9 mouse cellular contexts compared by ENCODE assay signal in the genomic region with DNA sequence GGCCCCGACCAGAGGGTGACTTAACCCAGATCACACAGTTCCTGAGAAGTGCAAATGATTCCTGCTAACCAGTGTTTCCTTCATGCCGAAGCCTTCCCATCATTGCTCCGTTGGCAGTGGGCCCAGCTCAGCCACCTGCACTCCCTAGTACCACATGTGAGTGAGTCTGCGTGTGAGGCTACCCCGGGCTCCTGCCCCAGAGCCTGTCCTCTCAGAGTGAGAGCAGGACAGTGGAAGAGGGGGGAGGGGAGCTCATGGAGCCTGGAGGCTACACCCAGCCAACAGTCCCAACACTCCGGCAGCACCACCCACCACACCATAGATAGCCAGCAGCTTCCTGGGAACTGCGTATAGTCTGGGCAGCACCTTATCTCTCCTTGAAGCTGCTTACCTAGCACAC. TPM values are rescaled to one million over a fixed set of nuclear protein-coding genes. Genes with fewer than 3 reads are reported as not detected.
A peak's percentile ranks its signal among the peaks of the same experiment; 100 is the strongest.
DNase-seq lines count a peak whose midpoint lies in the region; ATAC-seq lines count a peak whose summit lies in the region.
"Had no signal": no experiment of that assay in that cellular context is flagged by ENCODE, and none has a peak within 500 bp of the region (broad histone marks: within the 10 kb centered on the region; RNA-seq: fewer than 3 reads in every experiment).

No protein-coding gene starts in this region.

- peaks cover 3% of the 10 kb centered on the region; the same call in 1 of the 2 replicates for H3K4me1 ChIP-seq in embryonic facial prominence, embryonic 14.5 days (ENCODE audit: control insufficient read depth, insufficient read depth, low read length)
- 0 out of 2 replicates have a peak, but pooled peaks cover 8% of the 10 kb centered on the region for H3K4me1 ChIP-seq in neural tube, embryonic 15.5 days

- no peak overlapping the region for H3K27ac ChIP-seq in embryonic facial prominence, embryonic 14.5 days (replicated peaks; ENCODE audit: low read depth, low read length)
- H3K27ac ChIP-seq in neural tube, embryonic 15.5 days (replicated peaks) = no peak overlapping the region

- H3K9ac ChIP-seq in embryonic facial prominence, embryonic 14.5 days (ENCODE audit: low read depth, low read length) = no peak overlapping the region
- no peak overlapping the region for H3K9ac ChIP-seq in neural tube, embryonic 15.5 days (replicated peaks)

- WGBS in embryonic facial prominence, embryonic 14.5 days = 47% methylated on average over 7 of the region's 7 CpGs
- WGBS in neural tube, embryonic 15.5 days = 52% methylated on average over 7 of the region's 7 CpGs

- no peaks in the 10 kb centered on the region for H3K27me3 ChIP-seq in embryonic facial prominence, embryonic 14.5 days (replicated peaks; ENCODE audit: control insufficient read depth, insufficient read depth, low read length)
- no peaks in the 10 kb centered on the region for H3K27me3 ChIP-seq in neural tube, embryonic 15.5 days (replicated peaks)

- no peaks in the 10 kb centered on the region for H3K36me3 ChIP-seq in embryonic facial prominence, embryonic 14.5 days (ENCODE audit: control insufficient read depth, insufficient read depth, low read length)
- H3K36me3 ChIP-seq in neural tube, embryonic 15.5 days = no peaks in the 10 kb centered on the region

- no peak overlapping the region for H3K4me2 ChIP-seq in embryonic facial prominence, embryonic 14.5 days (ENCODE audit: low read depth, low read length)
- H3K4me2 ChIP-seq in neural tube, embryonic 15.5 days = no peak overlapping the region

- peak; percentile 29 for DNase-seq in adrenal gland, postnatal 14 days
- no peak for DNase-seq in adrenal gland, postnatal 36 days
- DNase-seq in left cerebral cortex, adult 18-20 months (ENCODE audit: low spot score in 2 of 2) = peak; percentile 25 to 30
- DNase-seq in left cerebral cortex, adult 11 months (ENCODE audit: low spot score) = no peak
- peak; percentile 56 for DNase-seq in embryonic facial prominence, embryonic 14.5 days (ENCODE audit: low spot score)
- no peak for DNase-seq in spleen, postnatal 4 days (ENCODE audit: low spot score in 2 of 2)
- DNase-seq in ovary, postnatal 36 days (ENCODE audit: low spot score) = no peak

- peak; percentile 50; the same call in 1 of the 2 replicates for ATAC-seq in embryonic facial prominence, embryonic 14.5 days (ENCODE audit: low read depth)
- 0 out of 2 replicates have a peak, but pooled peaks have one; percentile 24 for ATAC-seq in neural tube, embryonic 15.5 days (ENCODE audit: low FRiP score)

- H3K9me3 ChIP-seq in embryonic facial prominence, embryonic 14.5 days (ENCODE audit: control insufficient read depth, low read length) = no peaks in the 10 kb centered on the region
- no peaks in the 10 kb centered on the region for H3K9me3 ChIP-seq in neural tube, embryonic 15.5 days (replicated peaks)

- no peak overlapping the region for H3K4me3 ChIP-seq in embryonic facial prominence, embryonic 14.5 days (ENCODE audit: low read depth, low read length)
- no peak overlapping the region for H3K4me3 ChIP-seq in neural tube, embryonic 15.5 days (replicated peaks)

RNA-seq across cellular contexts. Expression of a gene that starts 35.5 kb away (rescaled TPM):
- total RNA-seq in adrenal gland, postnatal 14 days (2021) = 2.4 and 3.7 TPM in 2 replicates
- total RNA-seq in adrenal gland, postnatal 36 days (2021) = 1 to 10 TPM; 3.1 to 3.5 TPM
- total RNA-seq in left cerebral cortex, adult 18-20 months (2021) = 1 to 10 TPM; 1.0 to 1.1 TPM
- 10.8 and 11.4 TPM in 2 replicates for polyA plus RNA-seq in embryonic facial prominence, embryonic 14.5 days (2014; fragmentation: Nextera tagmentation; extraction: Ambion mirVana)
- polyA plus RNA-seq in neural tube, embryonic 15.5 days (2015; fragmentation: Nextera tagmentation; extraction: Ambion mirVana) = 5.7 and 11.9 TPM in 2 replicates

RNA-seq across cellular contexts. Expression of a gene that starts 38.6 kb away (rescaled TPM):
- not detected in 2 replicates for total RNA-seq in adrenal gland, postnatal 14 days (2021)
- not detected for total RNA-seq in adrenal gland, postnatal 36 days (2021)
- total RNA-seq in left cerebral cortex, adult 18-20 months (2021) = not detected
- not detected in 2 replicates for polyA plus RNA-seq in embryonic facial prominence, embryonic 14.5 days (2014; fragmentation: Nextera tagmentation; extraction: Ambion mirVana)
- not detected in 2 replicates for polyA plus RNA-seq in neural tube, embryonic 15.5 days (2015; fragmentation: Nextera tagmentation; extraction: Ambion mirVana)
- total RNA-seq: liver, adult 2 months had no signal
- polyA plus RNA-seq: liver, adult 2 months had no signal

RNA-seq across cellular contexts. Expression of a gene that starts 40.9 kb away (rescaled TPM):
- total RNA-seq in adrenal gland, postnatal 14 days (2021) = not detected in 2 replicates
- not detected for total RNA-seq in adrenal gland, postnatal 36 days (2021)
- total RNA-seq in left cerebral cortex, adult 18-20 months (2021) = not detected
- not detected in 2 replicates for polyA plus RNA-seq in embryonic facial prominence, embryonic 14.5 days (2014; fragmentation: Nextera tagmentation; extraction: Ambion mirVana)
- polyA plus RNA-seq in neural tube, embryonic 15.5 days (2015; fragmentation: Nextera tagmentation; extraction: Ambion mirVana) = not detected in 2 replicates
- total RNA-seq: liver, adult 2 months had no signal
- polyA plus RNA-seq: liver, adult 2 months had no signal

RNA-seq across cellular contexts. Expression of a gene that starts 46.1 kb away (rescaled TPM):
- total RNA-seq in adrenal gland, postnatal 14 days (2021) = not detected in 2 replicates
- total RNA-seq in adrenal gland, postnatal 36 days (2021) = not detected
- not detected for total RNA-seq in left cerebral cortex, adult 18-20 months (2021)
- not detected in 2 replicates for polyA plus RNA-seq in embryonic facial prominence, embryonic 14.5 days (2014; fragmentation: Nextera tagmentation; extraction: Ambion mirVana)
- polyA plus RNA-seq in neural tube, embryonic 15.5 days (2015; fragmentation: Nextera tagmentation; extraction: Ambion mirVana) = not detected in 2 replicates
- total RNA-seq: liver, adult 2 months had no signal
- polyA plus RNA-seq: liver, adult 2 months had no signal

RNA-seq across cellular contexts. Expression of a gene that starts 55.8 kb away (rescaled TPM):
- total RNA-seq in adrenal gland, postnatal 14 days (2021) = not detected in 2 replicates
- total RNA-seq in adrenal gland, postnatal 36 days (2021) = not detected
- not detected for total RNA-seq in left cerebral cortex, adult 18-20 months (2021)
- polyA plus RNA-seq in embryonic facial prominence, embryonic 14.5 days (2014; fragmentation: Nextera tagmentation; extraction: Ambion mirVana) = not detected in 2 replicates
- 0.50 and 0.89 TPM in 2 replicates for polyA plus RNA-seq in neural tube, embryonic 15.5 days (2015; fragmentation: Nextera tagmentation; extraction: Ambion mirVana)
- total RNA-seq: liver, adult 2 months had no signal
- polyA plus RNA-seq: liver, adult 2 months had no signal

Comparison
In these comparisons a context has a peak if more than half of its experiments do, and no peak if none do; other contexts are left out.
1. DNase-seq: peak in adrenal gland, postnatal 14 days (single experiment), left cerebral cortex, adult 18-20 months (2 of 2) and embryonic facial prominence, embryonic 14.5 days (single experiment); none in adrenal gland, postnatal 36 days (0 of 2), left cerebral cortex, adult 11 months (single experiment), spleen, postnatal 4 days (0 of 2) and ovary, postnatal 36 days (single experiment).